Comparison of ENCODE assay signal across 8 mouse cellular contexts in genomic region chr13:23298445-23299232, GRCm38 (mm10). TPM values are rescaled to one million over a fixed set of nuclear protein-coding genes. Genes with fewer than 3 reads are reported as not detected.
DNase-seq lines count a peak whose midpoint lies in the region; ATAC-seq and TF ChIP-seq lines count a peak whose summit lies in the region.
"Had no signal": no experiment of that assay in that cellular context is flagged by ENCODE, and none has a peak within 500 bp of the region (broad histone marks: within the 10 kb centered on the region; RNA-seq: fewer than 3 reads in every experiment).

No protein-coding gene starts in this region.

- no peaks in the 10 kb centered on the region for H3K36me3 ChIP-seq in megakaryocyte, embryonic 14.5 days (replicated peaks; ENCODE audit: low read length)
- no peaks in the 10 kb centered on the region for H3K36me3 ChIP-seq in hindbrain, embryonic 13.5 days
- no peaks in the 10 kb centered on the region for H3K36me3 ChIP-seq in midbrain, embryonic 10.5 days

- peak; percentile 77 for DNase-seq in midbrain, embryonic 10.5 days (ENCODE audit: low spot score)
- no peak for DNase-seq in cerebellum, adult 11-12 months
- no peak for DNase-seq in gastrocnemius, postnatal 25 days

- H3K9ac ChIP-seq in hindbrain, embryonic 13.5 days, result no peak overlapping the region

- peaks cover 8% of the 10 kb centered on the region for H3K9me3 ChIP-seq in megakaryocyte, embryonic 14.5 days
- no peaks in the 10 kb centered on the region for H3K9me3 ChIP-seq in hindbrain, embryonic 13.5 days
- H3K9me3 ChIP-seq in midbrain, embryonic 10.5 days (replicated peaks), result no peaks in the 10 kb centered on the region

- H3K4me1 ChIP-seq in megakaryocyte, embryonic 14.5 days, result peaks cover 34% of the 10 kb centered on the region
- 0 out of 2 replicates have a peak, but pooled peaks cover 2% of the 10 kb centered on the region for H3K4me1 ChIP-seq in cortical plate, adult 2 months (ENCODE audit: control insufficient read depth, insufficient read depth, low read length)
- H3K4me1 ChIP-seq in hindbrain, embryonic 13.5 days (replicated peaks), result peaks cover 9% of the 10 kb centered on the region
- H3K4me1 ChIP-seq in midbrain, embryonic 10.5 days, result peaks cover 26% of the 10 kb centered on the region

- 2% methylated on average over 21 of the region's 21 CpGs for WGBS in hindbrain, embryonic 13.5 days
- 1% methylated on average over 21 of the region's 21 CpGs for WGBS in midbrain, embryonic 10.5 days

- no peak overlapping the region for H3K27ac ChIP-seq in cortical plate, adult 2 months (ENCODE audit: insufficient read depth, low read length)
- H3K27ac ChIP-seq in hindbrain, embryonic 13.5 days, result no peak overlapping the region
- no peak overlapping the region for H3K27ac ChIP-seq in midbrain, embryonic 10.5 days (replicated peaks)

- H3K4me2 ChIP-seq in hindbrain, embryonic 13.5 days, result peak overlapping the region; percentile 55

- ATAC-seq in megakaryocyte, adult 5-6 weeks (ENCODE audit: poor library complexity, severe bottlenecking), result no peak
- peak; percentile 78 for ATAC-seq in hindbrain, embryonic 13.5 days (ENCODE audit: low FRiP score)

- TF ChIP-seq POLR2A in cortical plate, adult 2 months (IDR thresholded peaks at IDR 0.05; ENCODE audit: extremely low read depth, insufficient read depth, low read length), result no peak

- TF ChIP-seq CTCF in cortical plate, adult 2 months (IDR thresholded peaks at IDR 0.05; ENCODE audit: extremely low read depth, insufficient read depth, low read length), result no peak

- peak overlapping the region; percentile 90 for H3K4me3 ChIP-seq in megakaryocyte, embryonic 14.5 days (replicated peaks)
- peak overlapping the region; percentile 44 for H3K4me3 ChIP-seq in cortical plate, adult 2 months (ENCODE audit: insufficient read depth, low read length)
- peak overlapping the region; percentile 39 for H3K4me3 ChIP-seq in hindbrain, embryonic 13.5 days
- peak overlapping the region; percentile 61 for H3K4me3 ChIP-seq in midbrain, embryonic 10.5 days

- H3K27me3 ChIP-seq in megakaryocyte, embryonic 14.5 days (replicated peaks), result peaks cover 21% of the 10 kb centered on the region
- peaks cover 54% of the 10 kb centered on the region for H3K27me3 ChIP-seq in hindbrain, embryonic 13.5 days
- H3K27me3 ChIP-seq in midbrain, embryonic 10.5 days (ENCODE audit: low read depth, poor library complexity, severe bottlenecking), result peaks cover 12% of the 10 kb centered on the region

RNA-seq across cellular contexts. Expression of gene Vmn1r223, which starts 51.7 kb away (rescaled TPM):
- not detected in 2 replicates for polyA plus RNA-seq in megakaryocyte, embryonic 14.5 days (2012; ENCODE audit: insufficient read depth, low replicate concordance)
- total RNA-seq in megakaryocyte, adult 5-6 weeks (2015), result not detected in 2 replicates
- total RNA-seq in megakaryocyte, adult 5-6 weeks (2017), result not detected in 2 replicates
- polyA plus RNA-seq in cortical plate, adult 2 months (2012; rRNA removed), result not detected in 2 replicates
- not detected in 2 replicates for polyA plus RNA-seq in hindbrain, embryonic 13.5 days (2015; fragmentation: Nextera tagmentation; extraction: Ambion mirVana)
- polyA plus RNA-seq in midbrain, embryonic 10.5 days (2016; fragmentation: Nextera tagmentation; extraction: Ambion mirVana), result not detected in 2 replicates
- total RNA-seq in gastrocnemius, postnatal 25 days (2021), result not detected
- total RNA-seq: left cerebral cortex, adult 18-20 months had no signal

Comparison
In these comparisons a context has a peak if more than half of its experiments do, and no peak if none do; other contexts are left out.
1. H3K4me3 ChIP-seq: peak in every context shown above with its lines; median percentile 90 in megakaryocyte, embryonic 14.5 days; 61 in midbrain, embryonic 10.5 days; 44 in cortical plate, adult 2 months; 39 in hindbrain, embryonic 13.5 days.